Mouse (Mus musculus) heart, postnatal 25 days (tissue): ENCODE data around the gene Fam118a. TPM values are rescaled to one million over a fixed set of nuclear protein-coding genes. Genes with fewer than 3 reads are reported as not detected.

ENCODE experiments used
- DNase-seq: peaks from one replicate; pipeline ENCODE4 v3.0.0; 2022; ENCODE audit warnings: low spot score
- intact Hi-C: fragments of 180-260 bp; cut with DNase I; formaldehyde crosslinking; loops from one replicate; pipeline ENCODE4 v1.15.1; 2025
- total RNA-seq, 2 experiments: library from RNA; stranded (reverse); gene quantifications; 2 replicates each; pipeline ENCODE4 v1.2.3; 2021

Gene Fam118a
- total RNA-seq, 2 experiments from 2014 or later, result 5.8 to 6.4 TPM

GRCm38 (mm10) chr15:85049758-85050157 lies 21.0 kb downstream of the Fam118a start:
- DNase-seq, result no peak
- intact Hi-C loops, result no loop called here

- DNase-seq, result no peak
- intact Hi-C loops, result no loop called here
Observed at GRCm38 (mm10) chr15:85054098-85054497, 25.4 kb downstream of the Fam118a start.

- DNase-seq, result no peak
- intact Hi-C loops, result no loop called here
Observed at GRCm38 (mm10) chr15:85055186-85055585, 26.4 kb downstream of the Fam118a start.

- no peak for DNase-seq
- intact Hi-C loops, result no loop called here
Observed at GRCm38 (mm10) chr15:85063421-85063820, 34.7 kb downstream of the Fam118a start.

- intact Hi-C loops, result loop anchor here (1.0 kb wide), 1 partner anchor 69 kb away; no protein-coding TSS in a partner anchor
- no peak for DNase-seq
Observed at GRCm38 (mm10) chr15:85070561-85070960, 41.8 kb downstream of the Fam118a start.

- intact Hi-C loops, result no loop called here
- no peak for DNase-seq
Observed at GRCm38 (mm10) chr15:85072651-85073050, 43.9 kb downstream of the Fam118a start.

GRCm38 (mm10) chr15:85085641-85086040 lies 56.9 kb downstream of the Fam118a start:
- intact Hi-C loops, result no loop called here
- DNase-seq, result no peak

Other genes with a start within 250 kb of the Fam118a start
- gene Phf21b, start 172.9 kb upstream of the Fam118a start, total RNA-seq, result 1 to 10 TPM; 1.7 to 2.4 TPM
- gene Gm29666, start 108.9 kb upstream of the Fam118a start, total RNA-seq, result under 1 TPM; 0.22 to 0.23 TPM
- 10 to 100 TPM; 14.6 to 17.5 TPM for gene Nup50, start 105.5 kb upstream of the Fam118a start, total RNA-seq
- 10 to 100 TPM; 20.5 to 21.3 TPM for gene 5031439G07Rik, start 40.4 kb upstream of the Fam118a start, total RNA-seq
- gene Upk3a, start 11.8 kb upstream of the Fam118a start, total RNA-seq, result not detected
- not detected for gene Smc1b, start 103.0 kb downstream of the Fam118a start, total RNA-seq
- gene Ribc2, start 103.1 kb downstream of the Fam118a start, total RNA-seq, result not detected
- gene Fbln1, start 177.0 kb downstream of the Fam118a start, total RNA-seq, result 10 to 100 TPM; 94.1 to 94.2 TPM